Mouse (Mus musculus): ENCODE data around the gene Spag9. TPM values are rescaled to one million over a fixed set of nuclear protein-coding genes. Genes with fewer than 3 reads are reported as not detected.

Spag9 gene
- polyA plus RNA-seq, 1 experiment = 62.4 TPM

DNA sequence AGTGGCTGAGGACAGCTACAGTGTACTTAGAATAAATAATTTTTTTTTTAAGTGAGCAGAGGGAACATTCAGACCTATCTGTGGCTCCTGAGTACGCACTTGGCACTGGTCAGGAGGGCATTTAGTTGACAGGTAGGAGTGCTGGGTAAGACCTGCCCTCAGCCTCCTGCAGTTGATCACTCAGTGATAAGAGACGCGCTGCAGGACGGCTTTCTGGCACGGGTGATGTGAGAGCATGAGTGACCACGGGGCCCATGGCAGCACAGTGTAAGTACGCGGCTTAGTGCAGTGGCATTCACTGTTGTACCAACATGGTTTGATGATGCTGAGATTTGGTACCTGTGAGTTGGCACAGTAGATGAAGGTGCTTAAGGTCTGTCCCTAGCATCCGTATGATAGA is 130.8 kb downstream of the Spag9 start:
- Histone ChIP-seq H3K4me3 (ENCODE audit: insufficient read depth, low read length) (no peak overlapping the region), H3K27ac (ENCODE audit: insufficient read depth, low read depth, low read length) (no peak overlapping the region), H3K4me1 (ENCODE audit: control insufficient read depth, insufficient read depth, low read length) (peaks cover 9% of the 10 kb centered on the region)
- TF ChIP-seq POLR2A (IDR thresholded peaks at IDR 0.05; ENCODE audit: borderline replicate concordance, low read depth, low read length) = no peak
- no peak for TF ChIP-seq CTCF (IDR thresholded peaks at IDR 0.05; ENCODE audit: low read depth, low read length)

DNA sequence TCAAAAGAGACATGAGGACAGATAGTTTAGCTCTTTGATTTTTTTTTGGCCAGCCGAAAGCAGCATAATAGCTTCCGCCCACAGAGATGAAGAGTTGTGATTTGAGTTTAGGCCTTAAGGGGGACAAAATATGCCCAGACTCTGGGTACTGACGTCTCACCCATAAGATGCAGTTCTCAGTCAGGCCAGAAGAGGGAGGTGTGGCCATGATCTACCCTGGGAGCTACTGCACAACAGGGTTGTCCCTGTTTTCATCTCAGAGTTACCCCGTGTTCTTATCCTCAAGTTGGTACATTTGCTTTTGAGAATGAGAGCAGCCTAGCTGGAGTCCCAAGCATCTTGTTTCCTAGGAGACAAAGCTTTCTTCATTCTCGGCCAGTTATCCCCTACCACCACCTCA is 132.1 kb downstream of the Spag9 start:
- no peak for TF ChIP-seq POLR2A (IDR thresholded peaks at IDR 0.05; ENCODE audit: borderline replicate concordance, low read depth, low read length)
- TF ChIP-seq CTCF (IDR thresholded peaks at IDR 0.05; ENCODE audit: low read depth, low read length) = peak; percentile 56
- Histone ChIP-seq H3K27ac (ENCODE audit: insufficient read depth, low read depth, low read length) (no peak overlapping the region), H3K4me3 (ENCODE audit: insufficient read depth, low read length) (no peak overlapping the region), H3K4me1 (ENCODE audit: control insufficient read depth, insufficient read depth, low read length) (peaks cover 9% of the 10 kb centered on the region)

DNA sequence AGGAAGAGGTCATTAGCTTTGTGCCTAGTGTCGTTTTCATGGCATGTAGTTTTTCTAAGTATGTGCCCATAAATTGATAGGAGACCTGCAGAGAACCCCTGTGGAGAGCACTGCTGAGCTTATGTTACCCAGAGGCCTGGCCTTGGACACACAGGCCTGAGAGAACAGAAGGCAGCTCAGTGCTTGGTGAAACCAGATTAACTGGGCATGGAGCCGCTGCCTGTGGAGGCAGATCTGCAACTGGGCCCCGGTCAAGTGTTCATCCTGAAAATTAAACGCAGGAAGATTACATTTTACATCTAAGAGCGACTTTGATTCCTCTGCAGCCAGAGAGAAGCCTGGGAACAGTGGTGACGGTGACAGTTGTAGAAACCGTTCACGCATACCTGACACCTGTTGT is 132.6 kb downstream of the Spag9 start:
- Histone ChIP-seq H3K4me1 (ENCODE audit: control insufficient read depth, insufficient read depth, low read length) (peaks cover 10% of the 10 kb centered on the region), H3K27ac (ENCODE audit: insufficient read depth, low read depth, low read length) (no peak overlapping the region), H3K4me3 (ENCODE audit: insufficient read depth, low read length) (no peak overlapping the region)
- TF ChIP-seq POLR2A (IDR thresholded peaks at IDR 0.05; ENCODE audit: borderline replicate concordance, low read depth, low read length) (no peak), CTCF (IDR thresholded peaks at IDR 0.05; ENCODE audit: low read depth, low read length) (no peak)

DNA sequence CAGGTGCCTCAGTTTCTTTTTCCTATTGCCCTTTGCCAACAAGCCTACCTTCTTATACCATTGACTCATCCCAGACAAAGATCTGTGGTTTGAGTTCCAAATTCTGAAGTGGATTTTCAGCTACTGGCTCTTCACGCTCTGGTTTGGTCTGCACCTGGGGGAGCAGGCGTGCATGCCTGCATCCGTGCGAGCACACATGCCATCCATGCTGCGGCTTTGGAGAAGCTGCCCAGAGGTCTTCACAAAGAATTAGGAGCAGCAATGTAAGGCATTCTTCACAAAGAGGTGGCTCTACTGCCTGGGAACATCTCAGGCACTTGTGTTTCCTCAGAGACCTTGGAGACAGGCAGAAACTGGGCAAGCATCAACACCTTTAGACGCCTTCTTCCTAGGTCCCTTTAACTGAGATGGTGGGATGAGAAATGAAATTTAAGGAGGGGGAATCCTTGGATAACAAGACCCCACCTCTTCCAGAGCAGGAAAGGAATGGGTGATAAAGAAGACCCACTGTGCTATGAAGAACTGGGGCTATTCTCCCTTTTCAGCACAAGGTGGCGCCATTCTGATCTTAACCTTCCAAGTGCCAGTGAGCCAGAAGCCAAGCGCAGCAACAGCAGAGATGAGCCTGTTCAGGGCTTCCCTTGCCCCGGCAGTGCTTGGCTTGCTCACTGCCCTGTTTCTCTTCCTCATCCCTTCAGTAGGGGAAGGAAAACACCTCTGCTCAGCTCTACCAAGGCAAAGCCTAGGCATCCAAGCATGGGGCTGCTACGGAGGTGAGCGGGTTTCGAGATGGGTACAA is 133.6 kb downstream of the Spag9 start:
- H3K4me3 ChIP-seq (ENCODE audit: insufficient read depth, low read length) = no peak overlapping the region
- peak; percentile 44 for TF ChIP-seq CTCF (IDR thresholded peaks at IDR 0.05; ENCODE audit: low read depth, low read length)
- TF ChIP-seq POLR2A (IDR thresholded peaks at IDR 0.05; ENCODE audit: borderline replicate concordance, low read depth, low read length) = no peak
- H3K4me1 ChIP-seq (ENCODE audit: control insufficient read depth, insufficient read depth, low read length) = peaks cover 18% of the 10 kb centered on the region
- H3K27ac ChIP-seq (ENCODE audit: insufficient read depth, low read depth, low read length) = no peak overlapping the region

DNA sequence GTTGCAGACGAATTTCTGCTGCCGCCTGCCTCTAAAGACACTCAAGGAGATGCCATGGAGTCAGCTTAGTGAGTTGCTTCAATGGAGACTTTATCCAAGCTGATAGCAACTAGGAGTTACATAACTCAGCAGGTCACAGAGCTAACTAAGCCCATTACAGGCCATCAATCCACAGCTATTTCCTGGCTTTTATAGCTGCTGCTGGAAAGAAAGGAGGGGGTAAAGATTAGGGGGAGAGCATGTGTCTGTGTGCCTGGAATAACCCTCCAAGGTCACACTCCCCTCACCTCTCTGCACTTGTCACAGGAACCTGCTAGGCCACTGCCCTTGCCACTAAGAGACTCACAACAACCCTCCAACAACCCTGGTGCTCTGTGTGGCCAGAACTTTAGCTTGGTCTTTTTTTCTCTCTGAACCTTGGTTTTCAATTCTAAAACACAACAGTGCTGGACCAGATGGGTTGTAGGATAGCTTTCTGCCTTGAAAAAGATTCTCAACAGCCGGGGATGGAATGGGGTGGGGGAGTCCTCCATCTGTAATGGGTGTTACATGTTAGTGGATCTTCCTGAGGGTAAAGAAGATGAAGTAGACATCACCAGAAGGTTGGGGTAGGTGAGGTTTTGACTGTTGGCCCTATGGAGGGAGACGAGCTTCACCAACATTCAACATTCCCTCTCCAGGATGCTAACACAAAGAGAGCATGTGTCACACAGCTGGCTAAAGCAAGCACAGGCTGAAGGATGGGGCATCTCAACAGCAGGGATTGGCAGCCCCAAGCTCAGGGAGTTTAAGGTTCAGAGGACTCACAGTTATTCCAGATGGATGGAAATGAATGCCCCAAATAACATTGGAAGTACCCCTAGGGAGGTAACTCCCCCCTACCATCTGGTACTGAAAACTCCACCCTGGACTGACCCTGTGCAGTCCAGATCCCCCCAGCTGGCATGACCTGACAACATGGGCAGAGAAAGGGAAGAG is 134.5 kb downstream of the Spag9 start:
- TF ChIP-seq POLR2A (IDR thresholded peaks at IDR 0.05; ENCODE audit: borderline replicate concordance, low read depth, low read length) (no peak), CTCF (IDR thresholded peaks at IDR 0.05; ENCODE audit: low read depth, low read length) (no peak)
- Histone ChIP-seq H3K4me1 (ENCODE audit: control insufficient read depth, insufficient read depth, low read length) (peaks cover 28% of the 10 kb centered on the region), H3K4me3 (ENCODE audit: insufficient read depth, low read length) (no peak overlapping the region), H3K27ac (ENCODE audit: insufficient read depth, low read depth, low read length) (no peak overlapping the region)

DNA sequence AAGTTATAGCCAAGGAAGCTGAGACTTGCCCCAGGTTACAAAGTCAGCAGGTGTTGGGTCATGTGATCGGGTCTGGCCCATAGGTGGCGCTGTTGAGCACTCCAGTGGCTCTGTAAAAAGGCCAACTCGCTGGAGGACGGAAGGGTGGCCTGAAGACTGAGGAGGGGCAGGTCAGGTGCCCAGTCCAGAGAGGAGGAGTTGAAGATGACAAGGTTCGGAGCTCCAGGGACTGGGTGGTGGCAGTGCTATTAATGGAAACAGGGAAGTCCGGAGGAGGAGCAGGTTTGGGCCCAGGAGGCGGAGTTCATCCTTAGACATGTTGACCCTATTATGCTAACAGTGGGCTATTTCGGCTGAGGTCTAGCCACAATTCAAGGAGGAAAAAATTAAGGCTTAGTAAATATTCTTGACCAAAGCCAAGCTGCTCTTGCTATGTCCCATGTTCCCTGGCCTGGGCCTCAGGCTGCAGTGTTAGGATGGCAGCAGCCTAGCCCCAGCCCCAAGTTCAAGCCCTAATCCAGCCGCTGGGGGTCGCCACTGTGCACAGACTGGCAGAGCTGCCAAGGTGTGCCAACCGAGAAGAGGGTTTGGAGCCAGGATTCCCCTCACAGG is 137.6 kb downstream of the Spag9 start:
- Histone ChIP-seq H3K27ac (ENCODE audit: insufficient read depth, low read depth, low read length) (peak overlapping the region; percentile 89), H3K4me3 (ENCODE audit: insufficient read depth, low read length) (0 out of 2 replicates have a peak overlapping the region, but pooled peaks have one; percentile 3), H3K4me1 (ENCODE audit: control insufficient read depth, insufficient read depth, low read length) (peaks cover 34% of the 10 kb centered on the region)

DNA sequence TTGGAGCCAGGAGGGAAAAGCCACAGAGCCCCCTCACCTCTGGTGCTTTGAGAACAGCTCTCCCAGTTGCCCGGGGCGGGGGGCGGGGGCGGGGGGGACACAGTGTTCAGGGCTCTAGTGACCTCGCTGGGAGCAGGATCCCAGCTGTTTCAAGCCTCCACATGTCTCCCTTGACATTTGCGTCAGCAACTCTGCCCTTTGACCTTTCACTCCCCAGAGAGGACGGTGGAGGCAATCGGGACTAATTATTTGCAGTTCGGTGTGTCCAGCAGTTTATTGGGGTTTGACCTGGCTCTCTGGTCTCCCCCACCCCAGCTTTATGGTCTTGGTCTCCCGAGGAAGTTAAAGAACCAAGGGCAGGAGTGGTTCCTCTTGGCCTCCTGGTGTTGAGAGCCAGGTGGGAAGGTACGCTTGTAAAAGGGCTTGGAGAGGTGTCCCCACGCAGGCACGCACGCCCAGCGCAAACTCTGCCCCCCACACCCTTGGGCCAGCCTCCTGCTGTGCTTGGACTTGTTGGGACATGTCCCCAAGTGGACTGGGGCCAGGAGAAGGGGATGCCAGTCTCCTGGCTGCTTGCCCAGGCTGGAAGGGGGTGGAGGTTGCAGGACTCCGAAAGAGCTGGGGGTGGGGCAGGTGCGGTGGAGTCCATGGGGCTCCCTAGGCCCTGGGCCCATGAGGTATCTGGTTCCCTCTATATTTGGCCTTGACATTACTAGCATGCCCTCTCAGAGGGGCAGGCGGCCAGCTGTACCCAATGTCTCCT is 138.4 kb downstream of the Spag9 start:
- peak overlapping the region; percentile 89 for H3K27ac ChIP-seq (ENCODE audit: insufficient read depth, low read depth, low read length)
- TF ChIP-seq POLR2A (IDR thresholded peaks at IDR 0.05; ENCODE audit: borderline replicate concordance, low read depth, low read length) = no peak
- no peak for TF ChIP-seq CTCF (IDR thresholded peaks at IDR 0.05; ENCODE audit: low read depth, low read length)

More for the DNA sequence above, 137.6 kb downstream of the Spag9 start:
- TF ChIP-seq POLR2A (IDR thresholded peaks at IDR 0.05; ENCODE audit: borderline replicate concordance, low read depth, low read length) = no peak
- peak; percentile 81 for TF ChIP-seq CTCF (IDR thresholded peaks at IDR 0.05; ENCODE audit: low read depth, low read length)

DNA sequence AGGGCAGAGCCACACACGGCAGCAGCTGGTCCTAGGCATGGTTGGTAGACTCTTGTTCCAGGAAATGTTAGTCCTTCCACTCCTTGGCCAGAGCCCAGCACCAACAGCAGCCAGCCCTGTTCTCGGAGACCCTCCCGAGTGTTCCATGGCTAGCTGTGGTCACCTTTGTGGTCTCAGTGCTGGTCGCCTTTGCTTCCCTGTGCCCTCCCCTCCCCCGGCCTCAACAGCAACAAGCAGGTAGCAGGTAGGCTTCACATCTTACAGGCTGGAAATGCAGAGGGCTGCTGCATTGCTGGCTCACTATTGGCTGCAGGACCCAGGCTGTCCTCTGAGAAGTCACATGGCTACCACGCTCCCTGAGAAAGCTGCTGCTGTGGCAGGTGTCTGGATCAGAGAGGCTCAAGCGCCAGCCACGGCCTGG is 139.7 kb downstream of the Spag9 start:
- Histone ChIP-seq H3K27ac (ENCODE audit: insufficient read depth, low read depth, low read length) (no peak overlapping the region), H3K4me3 (ENCODE audit: insufficient read depth, low read length) (no peak overlapping the region), H3K4me1 (ENCODE audit: control insufficient read depth, insufficient read depth, low read length) (peaks cover 30% of the 10 kb centered on the region)
- TF ChIP-seq POLR2A (IDR thresholded peaks at IDR 0.05; ENCODE audit: borderline replicate concordance, low read depth, low read length) (no peak), CTCF (IDR thresholded peaks at IDR 0.05; ENCODE audit: low read depth, low read length) (no peak)

More for the DNA sequence above, 138.4 kb downstream of the Spag9 start:
- H3K4me3 ChIP-seq (ENCODE audit: insufficient read depth, low read length) = no peak overlapping the region
- H3K4me1 ChIP-seq (ENCODE audit: control insufficient read depth, insufficient read depth, low read length) = peaks cover 34% of the 10 kb centered on the region

DNA sequence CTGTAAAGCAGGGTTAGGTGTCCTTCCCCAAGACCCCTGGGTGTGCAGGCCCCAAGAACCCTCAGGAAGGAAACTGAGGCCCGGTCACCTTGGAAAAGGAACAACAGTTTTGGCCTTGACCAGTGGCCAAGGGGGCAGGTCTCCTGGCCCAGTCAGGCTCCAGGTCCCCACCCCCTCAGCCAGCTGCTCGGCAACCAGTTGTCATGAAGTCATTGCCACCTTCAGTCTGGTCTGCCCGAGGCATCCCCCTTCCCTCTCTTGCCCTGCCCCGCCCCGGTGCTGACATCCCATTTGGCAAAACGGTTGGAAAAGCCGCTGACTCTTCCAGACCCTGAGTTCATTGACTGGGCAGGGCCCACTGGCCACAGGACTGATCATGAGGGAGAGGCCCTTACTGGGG is 140.8 kb downstream of the Spag9 start:
- Histone ChIP-seq H3K27ac (ENCODE audit: insufficient read depth, low read depth, low read length) (no peak overlapping the region), H3K4me3 (ENCODE audit: insufficient read depth, low read length) (no peak overlapping the region), H3K4me1 (ENCODE audit: control insufficient read depth, insufficient read depth, low read length) (peaks cover 34% of the 10 kb centered on the region)
- TF ChIP-seq POLR2A (IDR thresholded peaks at IDR 0.05; ENCODE audit: borderline replicate concordance, low read depth, low read length) (no peak), CTCF (IDR thresholded peaks at IDR 0.05; ENCODE audit: low read depth, low read length) (no peak)

Data from bone marrow macrophage, adult 2 months (primary cell).